Mouse (Mus musculus) adrenal gland (tissue): ENCODE results near the gene Pou1f1.

Source experiments
- intact Hi-C: fragments of 180-260 bp; cut with DNase I; formaldehyde crosslinking; loops from one replicate; pipeline ENCODE4 v1.15.1; 2025
- long read RNA-seq, 2 experiments: library from polyadenylated mRNA; unstranded; transcript quantifications; one replicate each; pipeline ENCODE4 v2.0.0; 2020; ENCODE audit warnings: borderline replicate concordance in 1 of 2; ENCODE audit not compliant: insufficient replicate concordance in 1 of 2

Gene Pou1f1
- long read RNA-seq, experiment 1 = 0 reads
- long read RNA-seq, experiment 2 = 0 reads

DNA sequence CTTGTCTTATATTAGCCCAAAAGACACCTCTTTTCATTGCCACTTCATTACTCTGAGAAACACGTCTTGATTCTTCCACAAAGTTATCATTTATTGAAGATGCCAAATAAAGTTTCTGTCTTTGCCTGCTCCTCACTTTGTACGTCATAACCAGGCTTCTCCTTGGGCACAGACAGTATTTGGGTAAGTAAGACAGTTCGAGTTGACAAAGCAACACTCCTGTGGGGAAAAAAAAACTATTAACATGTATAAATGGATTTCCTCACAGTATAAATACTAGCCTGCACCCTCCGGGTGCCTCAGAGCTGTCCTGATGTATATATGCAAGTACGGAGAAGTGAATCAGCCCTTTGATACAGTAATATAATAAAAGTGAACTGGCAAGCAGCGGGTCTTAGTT, at the start of gene Pou1f1:
TSS of gene Pou1f1 (plus strand) at position 301 of the 400 bp plus-strand sequence.
- intact Hi-C loops = no loop called here

DNA sequence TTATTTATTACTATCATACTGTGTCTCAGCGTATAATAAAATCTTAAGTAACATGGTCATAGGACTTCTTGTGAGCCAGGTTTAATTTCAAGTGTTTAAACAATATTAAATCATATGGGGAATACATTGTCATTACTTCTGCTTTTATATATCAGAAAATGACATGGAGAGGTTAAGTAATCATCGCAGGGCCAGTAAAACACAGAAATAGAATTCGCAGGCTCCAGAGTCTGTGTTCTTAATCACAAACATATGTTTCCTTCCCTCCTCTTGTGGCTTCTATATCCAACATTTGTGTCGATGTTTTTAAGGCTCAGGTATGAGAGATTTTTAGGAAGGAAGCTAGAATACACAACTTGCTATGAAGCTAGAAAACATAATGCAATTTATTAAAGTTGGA, 49.7 kb upstream of the Pou1f1 start:
- intact Hi-C loops = loop anchor here (5.0 to 10.0 kb wide), 2 partner anchors 558 to 716 kb away; no protein-coding TSS in a partner anchor

DNA sequence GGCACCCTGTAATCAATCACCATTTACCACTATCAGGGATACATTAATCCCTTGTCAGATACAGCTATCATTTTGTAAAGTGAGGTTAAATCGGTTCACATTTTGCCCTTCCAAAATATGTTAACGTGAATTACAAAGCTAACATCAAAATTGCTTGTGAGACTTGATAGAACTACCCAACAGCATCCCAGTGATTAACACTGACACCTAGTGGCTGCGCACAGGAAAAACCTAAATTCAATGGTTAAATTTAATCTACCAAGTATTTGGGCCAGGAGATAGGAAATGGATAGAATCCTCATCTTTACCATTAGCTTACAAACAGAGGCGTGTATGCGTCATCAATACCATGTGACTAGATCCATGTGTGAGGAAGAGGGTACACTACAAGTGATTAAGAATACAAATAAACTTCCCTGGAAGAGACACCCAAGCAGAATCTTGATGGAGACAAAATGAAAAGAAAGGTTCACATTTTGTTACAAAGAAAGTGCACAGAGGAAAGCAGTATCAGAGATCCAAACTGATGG, 47.8 kb upstream of the Pou1f1 start:
- intact Hi-C loops = loop anchor here (5.0 to 10.0 kb wide), 2 partner anchors 560 to 718 kb away; no protein-coding TSS in a partner anchor

DNA sequence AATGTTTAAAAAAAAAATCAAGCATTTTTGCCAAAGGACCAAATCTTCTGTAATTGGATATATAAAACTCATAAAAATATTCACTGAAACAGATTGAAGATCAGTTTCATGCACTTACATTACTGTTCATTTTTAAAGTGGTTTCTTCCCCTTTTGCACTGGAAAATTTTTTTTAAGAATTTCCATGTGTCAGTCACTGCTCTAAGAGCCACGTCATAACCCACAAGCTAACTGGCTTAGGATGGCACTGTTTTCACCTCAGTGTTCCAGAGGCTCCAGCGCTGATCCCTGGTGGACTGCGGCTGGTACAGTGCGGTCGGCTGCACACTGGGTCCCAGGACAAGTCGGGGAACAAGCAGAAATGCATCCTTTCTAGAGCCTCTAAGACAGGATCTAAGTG, 34.6 kb upstream of the Pou1f1 start:
- intact Hi-C loops = no loop called here

DNA sequence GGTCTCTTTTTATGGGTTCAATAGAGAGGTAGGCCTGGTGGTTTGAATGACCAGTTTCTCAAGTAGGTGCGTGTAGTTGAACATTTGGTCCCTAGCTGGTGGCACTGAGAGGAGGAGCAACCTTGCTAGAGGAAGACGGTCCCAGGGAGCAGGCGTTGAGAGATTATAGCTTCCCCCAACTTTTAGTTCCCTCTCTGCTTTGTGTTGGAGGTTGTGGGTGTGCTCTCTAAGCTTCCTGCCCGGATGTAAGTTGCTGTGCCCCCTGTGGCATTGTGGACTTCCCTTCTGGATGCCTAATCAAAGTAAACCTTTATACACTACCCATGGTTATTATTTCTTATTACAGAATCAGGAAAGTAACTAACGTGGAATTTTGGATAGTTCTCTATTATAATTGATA, 24.3 kb upstream of the Pou1f1 start:
- intact Hi-C loops = loop anchor here (5.0 kb wide), 1 partner anchor 594 kb away; no protein-coding TSS in a partner anchor

DNA sequence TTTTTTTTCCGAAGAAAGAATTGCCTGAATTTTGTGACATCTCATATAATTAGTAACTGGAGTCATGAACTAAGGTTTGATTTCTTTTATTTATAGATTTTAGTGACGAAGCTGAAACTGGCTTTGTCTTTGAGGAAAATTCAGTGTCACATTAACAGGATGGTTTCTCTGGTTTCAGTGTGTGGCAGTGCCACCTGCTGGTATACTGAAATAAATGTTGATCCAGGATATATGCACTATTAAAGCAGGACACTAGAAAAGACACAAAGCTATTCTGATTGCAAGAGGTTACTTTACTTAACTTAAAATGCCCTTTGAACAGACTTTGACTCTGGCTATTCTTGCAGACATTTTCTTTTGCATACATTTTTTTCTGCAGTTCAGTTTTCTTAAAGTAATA, 23.3 kb upstream of the Pou1f1 start:
- intact Hi-C loops = loop anchor here (5.0 kb wide), 1 partner anchor 595 kb away; no protein-coding TSS in a partner anchor

DNA sequence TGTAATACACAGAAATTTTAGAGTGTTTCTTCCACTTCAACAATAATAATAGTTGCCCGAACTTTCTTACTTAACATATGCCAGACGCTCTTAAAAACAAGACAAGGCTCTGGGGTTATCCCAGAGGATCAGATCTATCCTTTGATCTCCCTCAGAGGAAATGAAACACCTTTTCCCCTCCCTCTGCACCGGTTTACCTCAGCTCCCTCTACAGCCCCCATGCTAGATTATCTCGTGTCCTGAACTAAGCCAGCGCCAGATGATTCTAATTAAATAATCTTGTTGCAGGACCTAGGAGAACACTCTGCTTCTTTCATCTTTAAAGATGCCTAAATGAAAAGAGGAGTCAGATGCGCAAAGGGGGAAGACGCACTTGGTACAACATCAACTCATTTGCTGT, 6.1 kb upstream of the Pou1f1 start:
- intact Hi-C loops = no loop called here

DNA sequence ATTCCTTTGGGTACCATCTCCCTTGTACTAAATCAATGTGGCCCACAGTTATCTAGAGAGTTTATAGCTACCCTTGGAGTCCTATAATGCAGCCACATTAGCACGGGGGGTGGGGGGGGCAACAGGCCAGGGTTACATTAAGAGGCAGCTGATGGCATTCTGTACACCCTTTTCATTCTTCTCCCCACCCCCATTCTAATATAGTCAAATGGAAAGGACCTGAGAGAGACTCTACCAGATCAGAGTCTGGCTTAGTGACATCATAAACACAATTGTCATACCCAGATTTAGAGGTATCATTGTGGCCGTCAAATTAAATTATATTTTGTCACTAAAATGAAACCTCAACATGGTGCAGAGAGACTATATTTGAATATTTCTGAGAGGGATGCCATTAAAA, 5.7 kb downstream of the Pou1f1 start:
- intact Hi-C loops = no loop called here

DNA sequence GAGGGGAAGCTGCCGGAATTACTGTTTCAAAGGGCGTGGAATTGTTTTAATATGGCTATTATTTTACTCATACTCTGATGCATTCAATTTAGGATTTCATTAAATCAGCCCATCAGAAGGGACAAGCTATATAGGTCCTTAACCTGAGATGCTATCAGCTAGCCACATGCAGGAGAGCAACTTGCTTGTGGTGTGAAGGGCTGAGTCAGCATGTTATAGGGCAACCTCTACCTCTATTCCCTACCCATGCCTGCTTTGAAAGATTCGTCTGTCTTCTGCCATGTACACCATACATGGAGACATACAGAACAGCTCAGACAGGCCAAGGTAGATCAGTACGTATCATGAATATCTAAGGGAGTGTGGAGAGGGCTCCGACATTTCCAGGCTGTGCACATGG, 6.4 kb downstream of the Pou1f1 start:
- intact Hi-C loops = no loop called here

DNA sequence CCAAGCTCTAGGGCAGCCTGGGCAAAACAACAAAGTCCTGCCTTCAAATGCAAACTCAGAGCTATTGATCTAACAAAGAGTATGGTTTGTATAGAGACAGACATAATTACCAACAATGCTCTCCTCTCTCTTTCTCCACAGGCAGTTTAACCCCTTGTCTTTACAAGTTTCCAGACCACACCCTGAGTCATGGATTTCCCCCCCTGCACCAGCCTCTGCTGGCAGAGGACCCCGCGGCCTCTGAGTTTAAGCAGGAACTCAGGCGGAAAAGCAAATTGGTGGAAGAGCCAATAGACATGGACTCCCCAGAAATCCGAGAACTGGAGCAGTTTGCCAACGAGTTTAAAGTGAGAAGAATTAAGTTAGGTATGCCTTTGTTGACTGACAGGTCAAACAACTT, 9.3 kb downstream of the Pou1f1 start:
- intact Hi-C loops = no loop called here

DNA sequence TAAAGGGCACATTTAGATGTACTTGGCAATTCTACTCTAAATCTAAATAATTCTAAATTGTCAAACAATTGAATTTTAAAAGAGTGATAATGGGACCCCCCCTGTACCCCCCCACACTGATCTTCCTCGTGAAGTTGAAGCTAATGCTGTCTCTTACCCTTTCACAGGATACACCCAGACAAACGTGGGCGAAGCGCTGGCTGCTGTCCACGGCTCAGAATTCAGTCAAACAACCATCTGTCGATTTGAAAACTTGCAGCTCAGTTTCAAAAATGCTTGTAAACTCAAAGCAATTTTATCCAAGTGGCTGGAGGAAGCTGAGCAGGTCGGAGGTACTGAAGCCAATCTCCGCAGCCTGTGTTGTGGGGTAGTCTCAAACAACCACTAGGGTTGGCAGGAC, 11.4 kb downstream of the Pou1f1 start:
- intact Hi-C loops = no loop called here

DNA sequence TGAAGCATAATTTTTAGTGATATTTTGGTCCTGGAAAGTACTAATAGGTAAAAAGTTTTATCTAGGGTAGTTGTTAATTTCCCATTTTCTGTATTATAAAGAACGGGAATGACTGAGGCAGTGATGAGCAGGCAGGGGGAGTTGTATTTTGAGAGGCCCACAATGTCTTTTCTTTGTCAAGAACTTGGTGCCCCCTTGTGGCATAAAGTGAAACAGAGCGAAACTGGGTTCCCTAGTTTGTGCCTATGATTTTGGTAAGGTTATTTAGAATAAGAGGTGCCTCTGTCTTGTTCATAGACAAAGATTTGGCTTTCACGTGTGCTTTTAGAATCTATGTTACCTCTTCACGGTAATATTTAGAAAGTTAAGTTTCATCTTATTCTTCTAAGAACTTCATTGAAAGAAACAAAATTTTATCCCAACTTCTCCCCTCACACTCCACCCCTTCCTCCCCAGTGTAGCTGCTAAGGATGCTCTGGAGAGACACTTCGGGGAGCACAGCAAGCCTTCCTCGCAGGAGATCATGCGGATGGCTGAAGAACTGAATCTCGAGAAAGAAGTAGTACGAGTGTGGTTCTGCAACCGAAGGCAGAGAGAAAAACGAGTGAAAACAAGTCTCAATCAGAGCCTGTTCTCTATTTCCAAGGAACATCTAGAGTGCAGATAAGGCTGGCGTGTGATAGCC, 13.1 kb downstream of the Pou1f1 start:
- intact Hi-C loops = no loop called here

DNA sequence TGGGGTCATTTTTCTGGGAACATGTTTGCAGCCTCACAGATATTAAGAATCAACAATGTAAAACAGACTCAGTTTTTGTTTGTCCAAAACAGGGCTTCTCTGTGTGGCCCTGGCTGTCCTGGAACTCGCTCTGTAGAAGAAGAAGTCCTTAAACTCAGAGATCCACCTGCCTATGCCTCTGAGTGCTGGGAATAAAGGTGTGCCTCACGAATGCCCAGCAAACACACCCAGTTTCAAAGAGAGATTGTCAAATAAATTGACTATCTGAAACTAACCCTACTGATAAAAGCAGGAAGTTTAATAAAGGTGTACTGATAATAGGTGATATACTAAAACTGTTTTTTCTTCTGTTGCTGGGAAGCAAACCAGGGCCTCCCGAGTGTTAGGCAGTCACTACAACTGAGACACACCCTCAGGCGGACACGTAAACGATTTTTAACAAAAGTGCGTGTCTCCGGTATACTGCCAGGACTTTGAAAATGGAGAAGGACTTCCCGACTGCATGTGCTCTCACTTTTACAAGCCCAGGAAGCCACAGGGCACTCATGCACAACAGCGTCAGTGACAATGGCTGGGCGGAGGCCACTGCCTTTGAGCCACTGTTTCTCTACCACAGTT, 23.5 kb downstream of the Pou1f1 start:
- intact Hi-C loops = no loop called here

DNA sequence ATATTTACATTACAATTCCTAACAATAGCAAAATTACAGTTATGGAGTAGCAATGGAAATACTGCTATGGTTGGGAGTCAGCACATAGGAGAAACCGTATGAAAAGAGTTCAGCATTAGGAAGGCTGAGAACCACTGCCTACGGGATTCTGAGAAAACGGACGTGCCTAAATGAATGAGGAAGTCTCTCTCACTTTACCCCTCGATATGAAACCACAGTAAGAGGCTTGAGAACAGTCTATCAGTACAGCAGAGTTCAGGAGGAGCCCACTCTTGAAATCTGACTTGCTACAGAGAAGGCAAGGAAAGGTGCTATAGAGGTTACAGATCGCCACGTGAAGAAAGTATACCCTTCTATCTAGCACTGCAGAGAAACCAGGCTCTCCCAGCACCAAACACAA, 28.6 kb downstream of the Pou1f1 start:
- intact Hi-C loops = no loop called here

DNA sequence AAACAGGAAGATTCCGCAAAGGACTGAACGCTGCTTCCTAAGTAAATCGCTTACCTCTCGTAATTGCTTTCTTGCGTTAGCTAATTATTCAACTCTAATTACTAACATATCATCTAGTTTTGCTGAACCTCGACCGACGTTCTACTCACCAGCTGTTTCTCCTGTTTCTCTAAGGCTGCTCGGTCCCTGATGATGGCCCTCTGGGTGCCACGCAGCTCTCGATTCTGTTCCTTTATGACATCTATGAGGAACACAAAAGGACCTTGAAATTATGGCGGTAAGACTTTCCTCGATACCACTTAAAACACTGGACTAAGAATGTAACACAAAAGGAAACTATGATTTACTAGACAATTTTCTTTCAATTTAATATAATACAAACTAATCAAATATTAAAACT, 30.5 kb downstream of the Pou1f1 start:
- intact Hi-C loops = no loop called here

DNA sequence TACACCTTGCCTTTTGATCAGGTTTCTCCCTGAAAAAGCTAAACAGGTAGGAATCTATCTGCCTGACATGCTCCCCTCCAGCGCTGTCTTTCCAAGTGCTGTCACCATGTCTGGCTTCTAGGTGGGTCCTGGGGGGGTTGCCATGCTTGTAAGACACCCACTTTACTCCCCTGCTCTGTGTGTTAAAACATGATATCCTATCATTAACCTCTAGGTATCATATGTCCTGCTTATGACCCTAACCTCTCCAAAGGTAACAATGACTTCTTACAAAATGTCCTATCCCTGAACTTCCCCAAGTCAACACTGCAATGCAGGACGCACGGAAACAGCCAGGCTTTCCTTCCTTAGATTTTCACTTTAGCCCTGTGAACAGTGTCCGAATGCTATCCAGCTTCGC, 34.0 kb downstream of the Pou1f1 start:
- intact Hi-C loops = no loop called here

DNA sequence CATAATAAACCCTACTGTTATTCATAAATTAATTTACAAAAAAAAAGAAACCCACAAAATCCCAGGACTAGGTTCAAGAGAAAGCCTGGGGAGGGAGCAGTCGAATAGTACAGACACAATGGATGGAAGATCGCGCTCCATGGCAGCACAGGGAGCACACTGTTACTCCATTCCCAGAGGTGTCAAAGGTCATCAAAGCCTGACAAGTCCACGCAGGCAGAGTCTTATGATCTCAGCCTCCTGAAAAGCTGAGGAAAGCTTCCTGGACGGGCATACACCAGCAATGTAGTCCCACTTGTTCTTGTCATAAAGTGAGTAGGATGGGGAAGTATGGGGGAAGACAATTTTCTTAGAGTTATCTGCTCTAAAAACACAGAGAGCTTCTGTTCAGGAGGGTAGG, 37.1 kb downstream of the Pou1f1 start:
- intact Hi-C loops = no loop called here

DNA sequence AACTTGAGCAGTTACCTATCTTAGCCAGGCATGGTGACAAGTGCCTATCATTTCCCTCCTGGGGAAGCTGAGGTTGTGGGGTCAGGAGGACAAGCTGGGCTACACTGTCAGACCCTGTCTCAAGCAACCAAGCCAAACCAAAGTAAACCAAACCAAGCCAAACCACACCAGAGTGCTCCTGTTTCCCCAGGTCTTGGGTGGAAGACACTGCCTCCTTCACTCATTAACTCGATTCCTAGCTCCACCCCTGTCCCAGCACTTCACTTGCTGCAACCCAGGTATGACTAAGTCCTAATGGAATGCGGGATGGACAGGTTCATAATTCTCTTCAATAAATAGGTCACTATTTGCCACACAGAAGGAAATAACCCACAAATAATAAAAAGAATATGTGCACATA, 39.3 kb downstream of the Pou1f1 start:
- intact Hi-C loops = no loop called here

DNA sequence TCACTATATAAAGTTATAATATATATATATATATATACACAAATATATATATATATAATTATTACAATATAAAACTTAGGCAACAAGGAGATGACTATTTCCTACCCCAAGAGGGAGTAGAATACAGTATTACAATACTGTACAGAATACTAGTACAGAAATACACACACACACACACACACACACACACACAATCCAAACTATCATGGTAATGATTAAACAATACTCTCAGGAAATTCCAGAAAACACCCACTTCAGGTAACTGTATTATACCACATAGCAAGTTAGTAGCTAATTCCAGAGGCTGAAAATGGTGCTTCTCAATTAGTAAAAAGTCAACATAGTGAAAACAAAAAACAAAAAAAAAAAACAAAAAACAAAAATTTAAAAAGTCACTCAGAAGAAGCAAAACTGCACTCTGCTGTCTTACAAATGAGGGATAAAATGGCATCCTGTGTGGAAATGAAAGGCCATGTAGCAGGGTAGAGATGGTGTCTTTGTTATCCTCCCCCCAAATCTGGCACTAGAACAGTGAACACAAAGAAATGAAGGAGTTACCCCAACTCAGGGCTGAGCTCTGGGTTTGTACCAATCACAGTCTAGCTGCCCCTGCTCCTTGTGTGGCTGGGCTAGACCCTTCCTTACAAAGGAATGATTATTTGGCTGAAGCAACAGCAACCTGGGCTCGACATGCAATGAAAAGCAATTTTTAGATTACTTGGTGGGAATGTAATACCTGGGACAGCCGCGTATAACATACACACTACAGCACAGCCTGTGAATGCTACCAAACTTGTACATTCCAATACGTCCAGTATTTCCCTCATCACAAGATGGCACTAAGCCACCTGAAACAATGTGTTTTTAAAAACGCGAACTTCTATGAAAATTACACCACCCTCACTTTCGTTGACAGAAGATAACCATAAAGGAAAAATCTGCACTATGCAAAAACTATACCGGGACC, 41.0 kb downstream of the Pou1f1 start:
- intact Hi-C loops = no loop called here

DNA sequence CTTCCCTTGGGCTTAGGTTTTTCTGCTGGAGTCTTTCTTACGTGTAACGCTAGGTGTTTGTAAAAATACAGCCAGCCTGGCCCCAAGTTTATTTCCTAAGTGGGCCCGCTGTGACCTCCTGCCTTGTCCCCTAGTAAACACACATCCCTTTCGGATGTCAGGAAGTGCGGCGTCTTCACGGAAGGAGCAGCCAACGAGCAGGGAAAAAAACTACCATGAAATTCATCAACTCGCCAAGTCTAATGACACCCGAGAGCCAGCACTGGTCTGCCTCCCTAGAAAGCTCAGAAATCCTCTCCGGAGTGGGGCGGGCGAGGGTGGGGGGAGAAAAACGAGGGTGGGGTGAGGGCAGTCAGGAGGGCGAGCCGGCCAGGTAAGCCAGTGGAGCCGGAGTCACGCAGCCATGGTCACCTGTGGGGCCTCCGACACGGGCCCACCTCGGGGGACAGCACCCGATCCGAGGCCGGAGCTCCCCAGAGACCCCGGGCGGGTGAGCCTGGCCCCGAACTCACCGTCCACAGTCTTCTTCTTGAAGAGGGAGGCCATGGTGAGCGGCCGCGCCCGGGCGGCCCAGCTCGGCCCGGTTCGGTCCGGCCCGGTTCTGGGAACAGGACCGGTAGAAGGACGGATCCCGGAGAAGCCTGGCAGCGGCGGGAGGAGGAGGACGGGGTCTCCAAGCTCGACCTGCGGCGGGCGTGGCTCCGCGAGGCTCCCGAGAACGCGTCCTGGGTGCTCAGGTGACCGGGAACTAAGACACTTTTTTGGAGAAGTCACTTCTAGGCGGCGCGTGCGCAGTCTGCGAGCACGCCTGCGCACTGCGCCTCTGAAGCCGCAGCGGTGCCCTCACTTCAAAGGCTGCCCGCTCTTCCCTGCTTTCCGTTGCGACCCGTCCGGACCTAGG, 41.9 kb downstream of the Pou1f1 start, which contains the start of gene Chmp2b:
TSS of gene Chmp2b (minus strand) at position 764 of the 901 bp plus-strand sequence.
- intact Hi-C loops = no loop called here

DNA sequence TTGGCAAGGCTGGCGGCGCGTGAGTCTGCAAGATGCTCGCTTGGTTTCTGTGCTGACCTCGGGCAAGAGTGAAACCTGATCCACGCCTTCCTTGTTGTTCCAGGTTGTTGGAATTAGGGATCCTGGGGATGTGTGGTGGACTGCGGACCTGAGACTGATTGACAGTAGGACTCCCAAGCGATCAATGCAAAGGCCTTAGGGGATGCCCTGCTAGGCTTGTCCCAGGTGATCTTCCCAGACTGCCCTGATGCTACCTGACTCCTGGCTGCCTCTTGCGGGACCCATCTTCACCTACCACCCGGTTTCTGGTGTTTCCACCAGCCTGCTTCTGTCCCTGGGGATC, 42.5 kb downstream of the Pou1f1 start:
- intact Hi-C loops = no loop called here
